Mouse (Mus musculus): ENCODE measurements around the gene Plscr5. TPM values are rescaled to one million over a fixed set of nuclear protein-coding genes. Genes with fewer than 3 reads are reported as not detected.

Plscr5 gene
- total RNA-seq, 2 experiments from 2014 or later, result not detected

DNA sequence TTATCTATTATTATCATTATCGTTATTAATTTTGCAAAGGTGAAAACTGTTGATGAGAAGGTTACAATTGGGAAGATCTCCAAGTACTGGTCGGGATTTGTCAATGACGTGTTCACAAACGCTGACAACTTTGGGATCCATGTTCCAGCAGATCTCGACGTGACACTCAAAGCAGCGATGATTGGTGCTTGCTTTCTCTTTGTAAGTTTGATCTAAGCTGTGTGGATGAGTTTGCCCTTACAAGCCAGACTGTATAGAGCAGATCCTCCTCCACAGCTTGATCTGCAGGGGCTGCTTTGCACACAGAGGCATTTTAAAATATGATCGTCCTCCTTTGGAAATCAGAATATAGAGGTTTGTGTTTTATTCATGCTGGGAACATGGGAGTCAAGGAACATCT is 15.0 kb downstream of the Plscr5 start:
- no peak for DNase-seq (ENCODE audit: extremely low spot score in 1 of 2, low spot score in 2 of 2)
- H3K4me3 ChIP-seq, result peak overlapping the region; percentile 28
- no peak for TF ChIP-seq CTCF (IDR thresholded peaks at IDR 0.05)
- intact Hi-C loops (cut with DNase I), result loop anchor here (1.0 to 10.0 kb wide), 2 partner anchors 60 to 1503 kb away; no protein-coding TSS in a partner anchor
- H3K27ac ChIP-seq, result no peak overlapping the region

- Histone ChIP-seq H3K27ac (no peak overlapping the region), H3K4me3 (no peak overlapping the region)
- TF ChIP-seq CTCF (IDR thresholded peaks at IDR 0.05), result no peak
- intact Hi-C loops (cut with DNase I), result loop anchor here (10.0 kb wide), 1 partner anchor 1505 kb away; no protein-coding TSS in a partner anchor
- DNase-seq (ENCODE audit: extremely low spot score in 1 of 2, low spot score in 2 of 2), result no peak
Observed at GRCm38 (mm10) chr9:92209850-92210249, 17.1 kb downstream of the Plscr5 start.

DNA sequence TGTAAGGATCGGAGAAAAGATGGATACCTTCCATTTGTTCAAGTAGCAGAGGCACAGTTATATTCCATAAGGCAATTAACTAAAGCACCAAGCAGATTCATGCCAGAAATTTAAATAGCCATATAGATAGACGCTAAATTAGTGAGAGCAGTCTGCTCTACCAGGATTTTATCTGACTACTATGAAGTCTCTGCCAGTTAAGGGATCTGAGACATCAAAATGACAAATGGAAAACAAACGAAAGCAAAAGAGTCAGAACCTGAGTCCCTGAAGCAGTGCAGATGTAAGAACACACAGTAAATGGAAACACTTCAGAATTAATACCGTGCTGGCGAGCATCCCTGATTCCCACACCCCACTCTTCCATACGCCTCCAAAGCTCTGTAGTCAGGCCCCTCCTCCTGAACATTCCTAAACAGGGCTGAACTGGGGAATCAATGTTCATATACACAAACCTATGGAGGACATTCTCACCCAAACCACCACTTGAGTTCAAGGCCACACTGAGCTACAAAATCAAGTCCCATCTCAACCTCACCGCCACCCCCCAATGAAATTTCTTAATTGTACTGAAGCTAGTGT is 17.7 kb downstream of the Plscr5 start:
- no peak for DNase-seq (ENCODE audit: extremely low spot score in 1 of 2, low spot score in 2 of 2)
- intact Hi-C loops (cut with DNase I), result no loop called here
- Histone ChIP-seq H3K4me3 (no peak overlapping the region), H3K27ac (no peak overlapping the region)
- no peak for TF ChIP-seq CTCF (IDR thresholded peaks at IDR 0.05)

GRCm38 (mm10) chr9:92211048-92211447 is 18.3 kb downstream of the Plscr5 start:
- Histone ChIP-seq H3K4me3 (no peak overlapping the region), H3K27ac (no peak overlapping the region)
- no peak for TF ChIP-seq CTCF (IDR thresholded peaks at IDR 0.05)
- intact Hi-C loops (cut with DNase I), result no loop called here
- DNase-seq (ENCODE audit: extremely low spot score in 1 of 2, low spot score in 2 of 2), result no peak

GRCm38 (mm10) chr9:92217484-92217883 is 24.7 kb downstream of the Plscr5 start:
- no peak for DNase-seq (ENCODE audit: extremely low spot score in 1 of 2, low spot score in 2 of 2)
- intact Hi-C loops (cut with DNase I), result loop anchor here (1.0 to 5.0 kb wide), 3 partner anchors 155 to 661 kb away; no protein-coding TSS in a partner anchor
- peak; percentile 47 for TF ChIP-seq CTCF (IDR thresholded peaks at IDR 0.05)
- H3K4me3 ChIP-seq, result no peak overlapping the region
- H3K27ac ChIP-seq, result no peak overlapping the region

DNA sequence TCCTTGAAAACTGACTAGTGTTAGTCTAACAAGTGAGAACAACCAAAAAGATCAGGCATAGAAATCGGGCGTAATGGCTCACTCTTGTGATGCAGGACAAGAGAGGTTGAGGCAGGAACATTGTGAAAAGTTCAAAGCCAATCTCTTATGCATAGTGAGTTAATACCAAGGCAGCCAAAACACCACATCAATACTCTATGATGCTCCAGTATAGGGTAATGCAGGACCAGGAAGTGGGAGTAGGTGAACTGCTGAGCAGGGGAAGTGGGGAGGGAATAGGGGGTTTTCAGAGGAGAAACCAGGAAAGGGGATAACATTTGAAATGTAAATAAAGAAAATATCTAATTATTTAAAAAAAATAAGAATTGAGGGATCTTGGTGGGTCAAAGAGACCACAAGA is 25.2 kb downstream of the Plscr5 start:
- DNase-seq (ENCODE audit: extremely low spot score in 1 of 2, low spot score in 2 of 2), result no peak
- no peak overlapping the region for H3K4me3 ChIP-seq
- intact Hi-C loops (cut with DNase I), result loop anchor here (1.0 to 5.0 kb wide), 3 partner anchors 154 to 661 kb away; no protein-coding TSS in a partner anchor
- TF ChIP-seq CTCF (IDR thresholded peaks at IDR 0.05), result no peak
- no peak overlapping the region for H3K27ac ChIP-seq

DNA sequence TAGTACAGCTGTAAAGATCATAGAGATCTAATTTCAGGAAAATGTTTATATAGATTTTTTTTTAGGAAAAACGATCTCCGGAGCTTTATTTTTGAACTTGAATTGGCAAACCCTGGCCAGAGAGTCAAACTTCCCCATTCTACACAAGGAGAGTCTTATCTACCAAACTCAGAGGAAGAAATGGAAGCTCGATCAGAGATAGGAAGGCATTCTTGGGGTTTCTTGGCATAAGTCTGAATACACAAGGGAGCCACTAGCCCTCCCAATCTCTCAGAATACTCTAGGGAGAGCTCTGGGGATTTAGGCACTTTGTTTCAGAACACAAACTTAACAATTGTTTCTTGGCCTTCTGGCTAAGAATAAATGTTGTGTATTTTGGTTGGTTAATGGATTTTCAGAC is 27.4 kb downstream of the Plscr5 start:
- intact Hi-C loops (cut with DNase I), result no loop called here
- no peak for DNase-seq (ENCODE audit: extremely low spot score in 1 of 2, low spot score in 2 of 2)
- H3K27ac ChIP-seq, result no peak overlapping the region
- TF ChIP-seq CTCF (IDR thresholded peaks at IDR 0.05), result no peak
- H3K4me3 ChIP-seq, result no peak overlapping the region

GRCm38 (mm10) chr9:92221480-92221879 is 28.7 kb downstream of the Plscr5 start:
- intact Hi-C loops (cut with DNase I), result no loop called here
- no peak overlapping the region for H3K27ac ChIP-seq
- TF ChIP-seq CTCF (IDR thresholded peaks at IDR 0.05), result no peak
- no peak for DNase-seq (ENCODE audit: extremely low spot score in 1 of 2, low spot score in 2 of 2)
- no peak overlapping the region for H3K4me3 ChIP-seq

DNA sequence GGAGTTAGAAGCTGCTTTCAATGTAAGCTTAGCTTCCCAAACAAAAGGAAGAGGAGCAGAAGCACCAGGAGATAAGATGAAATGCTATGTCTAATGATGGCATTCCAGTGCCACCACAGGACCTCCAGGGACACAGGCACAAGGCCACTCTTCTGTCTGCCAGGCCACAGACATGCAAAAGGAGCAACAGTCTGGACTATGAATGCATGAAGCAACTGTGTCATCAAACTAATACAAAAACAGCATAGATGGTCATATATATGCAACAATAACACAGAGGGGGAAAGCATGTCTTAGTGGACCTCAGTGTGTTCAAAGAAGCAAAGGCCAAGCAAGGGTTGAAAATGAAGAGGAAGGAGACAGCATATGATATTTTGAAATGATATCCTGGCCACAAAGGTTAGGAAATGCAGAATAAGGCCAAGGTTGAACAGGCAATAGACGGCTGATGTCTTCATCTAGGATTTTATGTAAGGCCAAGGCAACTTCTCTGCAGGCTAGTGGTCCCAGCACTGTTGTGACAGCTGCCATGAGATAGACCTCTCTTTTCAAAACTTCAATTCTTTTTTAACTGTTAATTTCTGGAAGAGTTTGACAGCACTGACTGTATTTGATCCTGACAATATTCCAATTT is 32.0 kb downstream of the Plscr5 start:
- intact Hi-C loops (cut with DNase I), result no loop called here
- no peak for DNase-seq (ENCODE audit: extremely low spot score in 1 of 2, low spot score in 2 of 2)
- H3K27ac ChIP-seq, result no peak overlapping the region
- no peak overlapping the region for H3K4me3 ChIP-seq
- TF ChIP-seq CTCF (IDR thresholded peaks at IDR 0.05), result no peak

GRCm38 (mm10) chr9:92226127-92226655 is 33.5 kb downstream of the Plscr5 start:
- DNase-seq (ENCODE audit: extremely low spot score in 1 of 2, low spot score in 2 of 2), result no peak
- no peak overlapping the region for H3K4me3 ChIP-seq
- H3K27ac ChIP-seq, result no peak overlapping the region
- TF ChIP-seq CTCF (IDR thresholded peaks at IDR 0.05), result no peak
- intact Hi-C loops (cut with DNase I), result no loop called here

GRCm38 (mm10) chr9:92226795-92227194 is 34.1 kb downstream of the Plscr5 start:
- no peak for TF ChIP-seq CTCF (IDR thresholded peaks at IDR 0.05)
- no peak for DNase-seq (ENCODE audit: extremely low spot score in 1 of 2, low spot score in 2 of 2)
- no peak overlapping the region for H3K27ac ChIP-seq
- intact Hi-C loops (cut with DNase I), result no loop called here
- H3K4me3 ChIP-seq, result no peak overlapping the region
